Mouse (Mus musculus) small intestine, adult 2 months (tissue): ENCODE data around the gene Gata3.

Experiments
- CTCF ChIP-seq: fragments of 200-500 bp; IDR thresholded peaks from 2 replicates; pipeline ENCODE4 v1.5.1; 2012; ENCODE audit warnings: low read depth, mild to moderate bottlenecking, control low read depth, inconsistent platforms, low read length, moderate library complexity, mixed read lengths; ENCODE audit not compliant: insufficient replicate concordance, insufficient read length; ENCODE audit errors: extremely low read depth
- POLR2A ChIP-seq: fragments of 200-500 bp; IDR thresholded peaks from 2 replicates; pipeline ENCODE4 v1.6.1; 2012; ENCODE audit warnings: low read depth, mild to moderate bottlenecking, control low read depth, inconsistent platforms, low read length, moderate library complexity

DNA sequence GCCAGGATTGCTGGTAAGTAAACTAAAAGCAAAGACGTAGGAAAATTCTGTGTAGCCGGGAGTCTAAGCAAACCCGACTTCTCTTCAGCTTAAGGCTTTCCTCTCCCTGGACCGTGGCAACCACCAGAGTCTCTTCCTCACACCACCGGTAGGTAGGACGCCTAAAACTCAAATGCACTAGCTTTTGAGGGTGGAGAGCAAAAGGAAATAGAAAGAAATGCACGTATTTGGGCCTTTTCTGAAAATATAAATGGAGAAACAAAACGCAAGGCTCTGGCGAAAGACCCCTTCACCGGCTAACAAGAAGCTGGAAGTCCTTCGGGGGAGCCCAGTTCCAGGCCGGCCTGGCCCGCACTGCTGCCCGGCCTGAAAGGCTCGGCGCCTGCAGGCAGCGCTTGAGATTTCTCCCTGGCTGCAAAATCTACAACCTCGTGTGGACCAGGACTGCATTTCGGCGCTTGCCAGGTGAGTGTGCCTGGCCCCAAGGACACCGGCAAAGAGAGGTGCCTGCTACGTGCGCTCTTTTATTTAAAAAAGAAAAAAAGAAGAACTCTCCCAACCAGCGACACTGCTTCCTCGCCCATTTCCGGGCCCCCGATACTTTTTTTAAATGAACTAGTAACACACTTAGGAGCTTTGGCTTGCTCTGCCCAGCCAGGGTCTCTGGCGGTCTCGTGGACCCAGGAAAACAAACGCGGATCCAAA, 13.1 kb downstream of the Gata3 start:
- no peak for TF ChIP-seq POLR2A
- TF ChIP-seq CTCF, result no peak
